ENCODE assay signal across 9 mouse cellular contexts in the genomic region with DNA sequence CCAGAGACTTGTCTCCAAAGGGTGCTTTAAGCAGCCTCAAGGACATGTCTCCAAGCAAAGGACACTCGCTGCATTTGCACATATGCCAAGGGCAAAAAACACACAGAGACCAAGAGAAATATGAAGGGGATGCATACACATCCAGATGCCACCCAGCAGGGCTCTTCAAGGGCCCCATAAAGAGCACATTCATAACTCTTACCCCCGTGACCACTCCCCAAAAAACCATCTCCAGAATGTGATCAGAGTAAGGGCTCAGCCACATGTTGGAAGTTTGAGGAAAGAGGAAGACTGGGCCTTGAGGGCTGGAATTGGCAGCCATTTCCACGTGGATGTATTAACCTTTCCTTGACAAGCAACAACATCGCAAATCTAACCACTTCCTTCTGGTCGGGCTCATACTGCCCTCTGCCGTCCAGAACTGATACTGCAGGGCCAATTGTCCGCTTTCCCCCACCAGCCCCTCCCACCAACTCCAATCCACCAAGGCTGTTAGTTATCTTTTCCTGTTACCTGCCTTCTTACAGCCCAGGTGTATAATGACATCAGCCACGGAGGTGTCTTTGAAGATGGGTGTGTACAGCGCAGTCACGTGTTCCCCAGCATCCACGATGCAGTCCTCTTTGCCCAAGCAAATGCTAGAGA. TPM values are rescaled to one million over a fixed set of nuclear protein-coding genes. Genes with fewer than 3 reads are reported as not detected.
DNase-seq lines count a peak whose midpoint lies in the region; ATAC-seq and TF ChIP-seq lines count a peak whose summit lies in the region.
"Had no signal": no experiment of that assay in that cellular context is flagged by ENCODE, and none has a peak within 500 bp of the region (broad histone marks: within the 10 kb centered on the region; RNA-seq: fewer than 3 reads in every experiment).

No protein-coding gene starts in this region.

- TF ChIP-seq POLR2A in cerebellum, adult 2 months (IDR thresholded peaks at IDR 0.05; ENCODE audit: borderline replicate concordance, insufficient read depth, low read length), result no peak

- H3K27me3 ChIP-seq in Patski, result peaks cover 21% of the 10 kb centered on the region
- no peaks in the 10 kb centered on the region for H3K27me3 ChIP-seq in cerebellum, adult 2 months (ENCODE audit: control insufficient read depth, insufficient read depth, low read length)
- no peaks in the 10 kb centered on the region for H3K27me3 ChIP-seq in forebrain, postnatal 0 days (ENCODE audit: insufficient read depth, low read length)
- H3K27me3 ChIP-seq in hindbrain, embryonic 14.5 days (ENCODE audit: control insufficient read depth, insufficient read depth, low read length), result no peaks in the 10 kb centered on the region

- H3K9me3 ChIP-seq in forebrain, postnatal 0 days (ENCODE audit: low read length), result no peaks in the 10 kb centered on the region
- H3K9me3 ChIP-seq in hindbrain, embryonic 14.5 days (ENCODE audit: control insufficient read depth, low read length), result no peaks in the 10 kb centered on the region

- CTCF ChIA-PET in Patski (lab: Charles Lee), result interaction anchor here (1.0 to 5.9 kb wide), 6 partner anchors 43 to 64 kb away, joined by 3 to 55 read pairs (median 6); no protein-coding TSS in a partner anchor

- in situ Hi-C loops in Patski (cut with MboI; ENCODE audit: low pct_unique_long_range_greater_than_20kb), result loop anchor here (5.0 kb wide), 1 partner anchor 48 kb away; no protein-coding TSS in a partner anchor

- H3K27ac ChIP-seq in cerebellum, adult 2 months (ENCODE audit: insufficient read depth, low read length), result no peak overlapping the region
- no peak overlapping the region for H3K27ac ChIP-seq in forebrain, postnatal 0 days (ENCODE audit: low read depth, low read length)
- H3K27ac ChIP-seq in hindbrain, embryonic 14.5 days, result no peak overlapping the region

- H3K4me3 ChIP-seq in cerebellum, adult 2 months (replicated peaks; ENCODE audit: insufficient read depth, low read depth, low read length), result no peak overlapping the region
- H3K4me3 ChIP-seq in forebrain, postnatal 0 days (ENCODE audit: low read depth, low read length), result no peak overlapping the region
- H3K4me3 ChIP-seq in hindbrain, embryonic 14.5 days (replicated peaks; ENCODE audit: low read length), result no peak overlapping the region
- H3K4me3 ChIP-seq: myocyte had no signal

- H3K4me2 ChIP-seq in forebrain, postnatal 0 days (ENCODE audit: low read depth), result no peak overlapping the region
- no peak overlapping the region for H3K4me2 ChIP-seq in hindbrain, embryonic 14.5 days (replicated peaks)

- peak; percentile 98 for TF ChIP-seq CTCF in Patski (IDR thresholded peaks at IDR 0.05)
- TF ChIP-seq CTCF in cerebellum, adult 2 months (IDR thresholded peaks at IDR 0.05; ENCODE audit: borderline replicate concordance, insufficient read depth, low read depth, low read length), result peak; percentile 96
- TF ChIP-seq CTCF in forebrain, postnatal 0 days (IDR thresholded peaks at IDR 0.05; ENCODE audit: low read depth), result peak; percentile 97

- no peaks in the 10 kb centered on the region for H3K36me3 ChIP-seq in forebrain, postnatal 0 days (ENCODE audit: insufficient read depth)
- H3K36me3 ChIP-seq in hindbrain, embryonic 14.5 days (replicated peaks; ENCODE audit: control insufficient read depth, insufficient read depth), result no peaks in the 10 kb centered on the region

- no peak for DNase-seq in Patski (ENCODE audit: low read depth, low spot score)
- DNase-seq in cerebellum, adult 2 months, result peak; percentile 62 to 83
- DNase-seq in forebrain, postnatal 0 days, result peak; percentile 87
- peak; percentile 87 for DNase-seq in hindbrain, embryonic 14.5 days (ENCODE audit: low spot score)
- DNase-seq in layer of hippocampus, postnatal 25 days (ENCODE audit: extremely low spot score in 1 of 2, low spot score in 1 of 2), result peak; percentile 79 to 89
- DNase-seq in right cerebral cortex, adult 18-20 months, result peak; percentile 59
- peak; percentile 82 for DNase-seq in urinary bladder, postnatal 14 days (ENCODE audit: low spot score)

- WGBS in cerebellum, adult 2 months, result 7% methylated on average over 11 of the region's 11 CpGs
- 15% methylated on average over 11 of the region's 11 CpGs for WGBS in forebrain, postnatal 0 days
- 11% methylated on average over 11 of the region's 11 CpGs for WGBS in hindbrain, embryonic 14.5 days

- H3K9ac ChIP-seq in forebrain, postnatal 0 days, result no peak overlapping the region
- no peak overlapping the region for H3K9ac ChIP-seq in hindbrain, embryonic 14.5 days

- no peak for ATAC-seq in Patski
- ATAC-seq in forebrain, postnatal 0 days, result peak; percentile 56; the same call in 1 of the 2 replicates
- ATAC-seq in hindbrain, embryonic 14.5 days (ENCODE audit: low FRiP score), result no peak
- ATAC-seq in megakaryocyte, adult 5-6 weeks (ENCODE audit: poor library complexity, severe bottlenecking), result peak; percentile 79

- POLR2A ChIA-PET in Patski (lab: Charles Lee), result no interaction called here

- H3K4me1 ChIP-seq in cerebellum, adult 2 months (ENCODE audit: control insufficient read depth, insufficient read depth, low read length), result no peaks in the 10 kb centered on the region; the same call in 1 of the 2 replicates
- peaks cover 3% of the 10 kb centered on the region; the same call in 1 of the 2 replicates for H3K4me1 ChIP-seq in forebrain, postnatal 0 days (ENCODE audit: insufficient read depth)
- H3K4me1 ChIP-seq in hindbrain, embryonic 14.5 days (replicated peaks; ENCODE audit: control insufficient read depth, insufficient read depth, low read length), result no peaks in the 10 kb centered on the region

RNA-seq across cellular contexts. Expression of gene Slc26a9, which starts 21.7 kb away (rescaled TPM):
- 0.01 TPM for polyA plus RNA-seq in Patski (2021)
- polyA plus RNA-seq in cerebellum, adult 2 months (2012; rRNA removed), result 0.05 TPM in 2 replicates
- total RNA-seq in forebrain, postnatal 0 days (2014; rRNA removed), result 0.08 and 0.67 TPM in 2 replicates
- polyA plus RNA-seq in forebrain, postnatal 0 days (2015; fragmentation: Nextera tagmentation; extraction: Ambion mirVana), result 0.09 and 0.15 TPM in 2 replicates
- 0.05 and 0.07 TPM in 2 replicates for polyA plus RNA-seq in hindbrain, embryonic 14.5 days (2014; fragmentation: Nextera tagmentation; extraction: Ambion mirVana)
- total RNA-seq in layer of hippocampus, postnatal 25 days (2021), result under 1 TPM; 0.12 to 0.15 TPM
- not detected in 2 replicates for total RNA-seq in megakaryocyte, adult 5-6 weeks (2015)
- total RNA-seq in megakaryocyte, adult 5-6 weeks (2017), result not detected in 2 replicates
- polyA plus RNA-seq: myocyte had no signal

RNA-seq across cellular contexts. Expression of gene Pm20d1, which starts 31.7 kb away (rescaled TPM):
- polyA plus RNA-seq in Patski (2021), result not detected
- 2.1 and 2.7 TPM in 2 replicates for polyA plus RNA-seq in cerebellum, adult 2 months (2012; rRNA removed)
- total RNA-seq in forebrain, postnatal 0 days (2014; rRNA removed), result 0.19 and 0.62 TPM in 2 replicates
- polyA plus RNA-seq in forebrain, postnatal 0 days (2015; fragmentation: Nextera tagmentation; extraction: Ambion mirVana), result 0.20 and 0.33 TPM in 2 replicates
- polyA plus RNA-seq in hindbrain, embryonic 14.5 days (2014; fragmentation: Nextera tagmentation; extraction: Ambion mirVana), result 0.50 and 0.71 TPM in 2 replicates
- 1 to 10 TPM; 2.0 to 3.2 TPM for total RNA-seq in layer of hippocampus, postnatal 25 days (2021)
- 0.07 TPM in 1 of 2 replicates, not detected in the other for total RNA-seq in megakaryocyte, adult 5-6 weeks (2015)
- not detected in 2 replicates for total RNA-seq in megakaryocyte, adult 5-6 weeks (2017)

Comparison
In these comparisons a context has a peak if more than half of its experiments do, and no peak if none do; other contexts are left out.
1. ATAC-seq: peak in forebrain, postnatal 0 days (single experiment) and megakaryocyte, adult 5-6 weeks (single experiment); none in Patski (single experiment) and hindbrain, embryonic 14.5 days (single experiment).
2. Peak in every context shown above with its lines, with median percentiles within 50 percentile points of each other: CTCF ChIP-seq.